Mouse (Mus musculus) neural tube, embryonic 10.5 days (tissue): ENCODE measurements around the gene Flvcr2.

Experiments
- DNase-seq: peaks from one replicate; pipeline ENCODE4 v3.0.0-alpha.2; 2017; ENCODE audit warnings: low spot score; ENCODE audit errors: extremely low spot score

The Flvcr2 gene

DNA sequence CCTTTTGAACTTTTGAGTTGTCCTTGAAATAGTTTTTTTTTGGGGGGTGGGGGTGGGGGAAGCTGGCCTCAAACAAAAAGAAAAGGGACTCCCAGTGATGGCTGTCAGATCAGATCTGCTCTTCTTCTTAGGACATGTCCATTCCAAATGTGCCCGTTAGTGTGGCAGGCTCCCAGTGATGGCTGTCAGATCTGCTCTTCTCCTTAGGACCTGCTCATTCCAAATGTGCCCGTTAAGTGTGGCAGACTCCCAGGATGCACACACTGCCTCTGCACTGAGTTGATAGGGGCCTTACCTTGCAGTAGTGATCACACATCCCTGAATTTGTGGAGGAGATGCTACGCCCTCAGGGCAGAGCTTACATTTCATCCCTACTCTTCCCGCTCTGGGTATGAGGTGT lies 45.8 kb downstream of the Flvcr2 start:
- DNase-seq: no peak

DNA sequence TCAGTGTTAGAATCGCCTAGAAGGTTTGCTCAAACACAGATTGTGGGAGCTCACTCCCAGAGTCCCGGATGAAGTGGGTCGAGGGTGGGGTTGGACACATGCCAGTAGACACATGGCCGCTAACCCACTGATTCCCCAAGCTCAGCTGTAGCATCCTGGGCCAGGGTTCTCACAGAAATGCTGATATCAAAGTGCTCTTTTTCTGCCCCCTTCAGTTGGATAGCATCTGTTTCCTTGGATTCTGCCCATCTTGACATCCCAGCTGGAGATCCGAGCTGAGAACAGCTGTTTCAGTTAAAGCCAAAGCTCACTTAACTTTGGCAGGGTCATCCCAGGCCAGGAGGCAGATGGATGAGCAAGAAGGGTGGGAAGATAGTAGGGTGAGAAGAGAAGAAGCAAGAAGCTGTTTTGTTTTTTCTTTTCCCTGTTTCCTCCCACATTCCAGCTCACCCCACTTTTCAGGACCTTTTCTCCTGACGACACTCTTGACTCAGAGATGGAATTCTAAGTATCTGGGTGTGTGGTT lies 46.5 kb downstream of the Flvcr2 start:
- no peak for DNase-seq

DNA sequence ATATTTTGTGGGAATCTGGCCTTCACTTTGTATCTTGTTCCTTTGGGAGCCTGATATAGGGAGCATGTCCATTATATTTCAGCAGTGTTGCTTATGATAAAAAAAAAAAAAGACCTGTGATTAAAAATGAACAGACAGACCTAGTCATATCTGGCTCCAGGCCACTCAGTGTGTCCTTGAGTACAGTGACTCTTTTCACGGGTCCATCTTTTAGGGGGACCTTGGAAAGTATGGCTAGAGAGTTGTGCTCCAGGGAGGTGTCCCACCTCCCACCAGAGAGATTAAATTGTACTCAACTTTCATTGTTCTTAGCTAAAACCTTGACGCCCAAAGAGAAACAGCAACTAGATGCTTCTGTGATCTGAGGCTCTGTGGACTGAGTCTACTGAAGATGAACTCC lies 47.8 kb downstream of the Flvcr2 start:
- no peak for DNase-seq

DNA sequence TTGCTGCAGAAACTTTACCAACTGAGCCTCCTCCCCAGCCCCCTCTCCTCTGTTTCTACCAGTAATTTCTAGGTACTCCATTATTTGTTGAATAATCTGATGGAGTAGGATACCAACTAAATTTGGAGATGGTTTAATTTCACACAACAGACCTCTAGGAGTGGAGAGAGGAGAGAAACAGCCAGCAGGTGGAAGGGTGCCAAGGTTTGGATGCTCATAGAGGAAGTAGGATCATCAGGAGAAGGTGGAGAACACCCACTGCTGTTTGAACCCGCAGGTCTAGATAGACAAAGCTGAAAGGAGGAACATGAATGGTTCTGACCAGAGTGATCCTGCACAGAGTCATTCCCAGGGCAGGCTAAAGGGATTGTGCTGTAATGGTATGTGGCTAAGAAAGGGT lies 49.2 kb downstream of the Flvcr2 start:
- no peak for DNase-seq

DNA sequence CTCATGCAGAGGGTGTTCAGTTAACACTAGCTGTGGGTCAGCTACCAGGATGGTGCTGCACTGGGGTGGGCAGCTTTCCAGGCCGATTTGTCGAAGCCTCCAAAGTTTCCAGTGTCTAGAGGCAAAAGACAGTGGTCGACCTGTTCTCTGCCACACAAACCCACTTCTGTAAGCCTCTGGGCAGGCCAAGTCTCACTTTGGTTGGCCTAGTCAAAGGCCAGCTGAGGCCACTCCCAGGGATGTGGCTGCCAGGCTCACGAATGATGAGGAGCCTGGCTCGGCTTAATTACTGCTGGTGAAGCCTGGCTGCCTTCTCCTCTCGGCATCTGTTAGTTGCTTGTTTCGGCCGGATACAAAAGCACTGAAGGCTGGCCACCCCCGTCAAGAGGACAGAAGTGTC lies 53.7 kb downstream of the Flvcr2 start:
- no peak for DNase-seq

DNA sequence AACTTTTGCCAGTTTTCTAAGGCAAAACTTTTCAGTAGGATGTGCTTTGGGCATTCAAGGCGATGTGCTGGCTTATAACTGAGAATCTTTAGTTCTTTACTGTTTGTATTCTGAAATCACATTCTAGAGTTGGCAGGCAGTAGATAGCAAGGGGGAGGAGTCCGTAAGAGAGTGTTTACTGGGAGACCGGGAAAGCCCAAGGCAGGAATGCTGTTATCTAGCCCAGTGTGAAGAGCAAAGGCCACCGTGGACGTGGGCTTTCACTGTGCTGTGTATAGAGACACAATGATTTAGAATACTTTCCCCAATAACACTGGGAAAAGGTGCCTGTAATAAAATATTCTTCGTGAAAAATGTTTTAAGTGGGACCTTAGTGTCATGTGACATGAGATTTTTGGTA lies 63.4 kb downstream of the Flvcr2 start:
- no peak for DNase-seq

DNA sequence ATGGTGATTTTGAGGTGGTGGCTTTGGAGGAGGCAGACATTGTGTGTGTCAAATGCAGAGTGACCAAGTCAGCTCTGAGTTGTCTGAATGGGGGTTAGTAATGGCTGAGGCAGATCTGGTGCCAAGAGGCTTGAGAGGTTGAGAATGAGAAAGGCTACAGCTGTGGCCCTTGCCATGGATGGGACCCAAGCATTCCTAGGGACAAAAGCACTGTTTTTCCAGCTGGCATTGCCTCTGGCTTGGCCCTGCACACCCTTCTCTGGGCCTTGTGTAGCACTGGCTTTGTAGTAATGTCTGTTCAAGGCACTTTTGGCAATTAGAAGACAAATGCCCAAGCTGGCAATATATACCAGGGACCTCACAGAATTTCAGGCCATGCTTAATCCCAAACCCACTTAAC lies 64.6 kb downstream of the Flvcr2 start:
- DNase-seq: no peak

DNA sequence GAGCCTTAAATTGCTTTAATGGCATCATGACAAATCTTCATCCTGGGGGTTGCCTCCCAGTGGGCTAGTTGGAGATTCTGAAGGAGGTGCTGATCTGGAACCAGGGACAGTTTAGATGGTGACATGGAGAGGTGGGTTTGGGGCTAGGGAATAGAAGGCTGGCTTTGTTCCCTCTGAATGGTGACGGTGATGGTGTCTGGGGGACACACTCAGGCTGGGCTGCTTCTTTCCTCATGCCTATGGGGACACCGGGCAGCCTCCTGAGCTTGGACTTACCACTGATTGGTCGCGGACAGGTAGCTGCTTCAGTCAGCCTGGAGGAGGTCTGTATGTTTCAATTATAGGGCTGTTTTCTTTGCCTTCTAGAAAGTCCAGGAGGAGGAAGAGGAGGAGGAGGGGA lies 65.3 kb downstream of the Flvcr2 start:
- DNase-seq: no peak

DNA sequence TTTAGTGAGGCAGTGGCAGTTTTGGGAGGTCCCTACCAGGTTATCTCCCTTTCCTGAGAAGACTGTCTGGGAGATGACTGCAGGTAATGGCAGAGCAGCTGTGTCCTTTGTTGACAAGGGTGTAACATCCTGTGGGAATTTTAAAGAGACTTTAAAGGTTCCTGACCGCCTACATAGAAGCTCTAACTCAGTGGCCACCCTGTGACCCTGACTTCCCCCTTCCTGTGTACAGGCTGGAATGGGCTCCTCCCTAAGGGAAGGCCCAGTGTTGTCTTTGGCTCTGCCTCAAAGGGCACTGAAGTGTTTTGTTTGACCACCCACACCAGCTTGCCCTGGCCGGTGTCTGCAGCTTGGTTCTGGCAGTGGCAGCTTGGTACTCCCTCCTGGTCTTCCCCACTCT lies 67.3 kb downstream of the Flvcr2 start:
- no peak for DNase-seq

DNA sequence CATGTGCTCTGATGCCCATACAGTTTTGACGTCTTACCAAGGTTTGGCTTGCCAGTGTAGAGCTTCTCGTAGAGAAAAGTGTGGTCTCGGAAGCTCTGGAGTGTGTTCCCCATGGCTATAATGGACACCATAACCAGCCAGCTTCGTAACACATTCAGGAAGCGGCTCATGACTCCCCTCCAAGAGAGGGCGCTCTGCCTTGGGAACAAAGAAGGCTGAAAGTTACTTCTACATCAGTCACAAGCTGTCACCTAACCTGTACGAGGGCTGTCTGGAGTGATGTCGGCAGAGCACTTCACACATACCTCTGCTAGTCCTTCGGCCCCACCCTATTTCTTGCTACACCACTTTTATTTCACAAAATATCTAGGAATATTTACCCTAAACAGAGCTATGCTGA lies 75.7 kb downstream of the Flvcr2 start:
- no peak for DNase-seq

DNA sequence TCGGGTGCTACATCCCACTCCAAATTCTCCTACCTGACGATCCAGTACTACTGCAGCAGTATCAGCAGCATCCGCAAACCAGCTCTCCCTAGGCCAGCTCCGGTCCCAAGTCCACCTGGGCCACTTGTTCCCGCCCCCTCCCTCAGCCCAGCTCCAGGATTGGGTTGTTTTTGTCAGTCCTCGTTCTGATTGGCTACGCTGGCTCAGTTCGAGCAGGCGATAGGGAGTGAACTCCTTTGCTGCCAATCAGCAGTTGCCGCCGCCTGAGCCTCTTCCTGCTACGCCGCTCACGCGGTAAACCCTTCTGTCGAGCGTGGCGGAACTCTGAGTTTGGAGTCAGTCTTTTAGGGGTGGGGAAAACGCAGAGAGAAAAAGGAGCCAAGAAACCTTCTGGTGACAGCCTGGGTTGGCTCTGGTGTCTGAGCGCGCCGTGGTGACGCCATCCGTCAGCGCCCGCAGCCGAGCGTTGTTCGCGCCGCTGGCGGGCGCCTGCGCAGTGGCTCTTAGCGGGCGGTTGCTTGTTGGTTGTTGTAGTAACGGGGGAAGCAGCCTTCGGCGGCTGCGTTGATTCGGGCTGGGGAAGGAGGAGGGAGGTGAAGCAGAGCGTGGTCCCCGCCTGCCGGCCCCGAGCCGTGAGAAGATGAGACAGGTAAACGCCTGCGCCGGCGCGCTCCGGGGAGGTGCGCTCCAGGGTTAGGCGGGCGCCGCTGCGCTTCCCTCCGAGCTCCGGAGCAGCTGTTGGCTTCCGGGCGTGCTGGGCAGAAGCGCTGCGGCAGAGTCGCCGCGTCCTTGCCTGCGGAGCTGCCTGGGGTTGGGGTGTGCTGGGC lies 78.3 kb downstream of the Flvcr2 start, which contains the start of the genes Erg28 and Ttll5:
TSS of gene Erg28 (minus strand) at position 113 of the 827 bp plus-strand sequence.
TSS of gene Ttll5 (plus strand) at position 222 of the 827 bp plus-strand sequence.
- peak; percentile 96 for DNase-seq

DNA sequence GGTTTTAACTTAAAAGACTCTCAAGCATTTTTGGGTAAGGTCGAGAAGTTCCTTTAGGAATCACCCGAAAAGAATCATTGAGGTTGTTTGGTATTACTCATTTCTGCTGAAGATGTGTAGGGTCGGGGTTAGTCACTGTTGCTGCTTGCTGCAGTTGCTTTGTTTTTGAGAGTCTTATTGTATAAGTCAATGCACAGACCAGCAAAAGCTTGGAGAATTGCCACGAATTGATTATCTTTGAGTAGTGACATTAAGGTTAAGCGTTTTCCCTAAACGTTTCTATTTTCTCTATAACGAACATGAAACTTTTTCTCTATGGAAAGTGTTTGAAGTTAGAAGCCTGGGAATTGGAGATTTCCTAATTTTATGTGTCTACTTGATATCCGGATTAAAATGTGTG lies 79.0 kb downstream of the Flvcr2 start:
- DNase-seq: no peak

DNA sequence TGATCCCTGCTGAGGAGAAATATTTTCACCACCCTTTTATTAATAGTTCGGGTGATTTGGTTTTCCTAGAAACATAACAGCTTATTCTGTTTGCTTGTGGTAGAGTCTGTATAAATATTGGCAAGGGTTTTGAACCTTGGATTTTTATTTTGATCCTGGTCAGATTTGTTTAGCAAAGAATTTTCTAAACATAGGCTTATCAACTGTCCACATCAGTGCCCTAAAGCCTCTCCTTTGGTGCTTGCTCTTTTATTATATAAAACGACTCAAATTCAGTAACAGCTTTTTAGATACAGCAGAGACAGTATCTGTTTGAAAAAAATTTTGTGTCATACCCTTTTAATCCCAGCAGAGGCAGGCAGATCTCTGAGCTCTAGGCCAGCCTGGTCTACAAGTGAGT lies 79.5 kb downstream of the Flvcr2 start:
- no peak for DNase-seq

DNA sequence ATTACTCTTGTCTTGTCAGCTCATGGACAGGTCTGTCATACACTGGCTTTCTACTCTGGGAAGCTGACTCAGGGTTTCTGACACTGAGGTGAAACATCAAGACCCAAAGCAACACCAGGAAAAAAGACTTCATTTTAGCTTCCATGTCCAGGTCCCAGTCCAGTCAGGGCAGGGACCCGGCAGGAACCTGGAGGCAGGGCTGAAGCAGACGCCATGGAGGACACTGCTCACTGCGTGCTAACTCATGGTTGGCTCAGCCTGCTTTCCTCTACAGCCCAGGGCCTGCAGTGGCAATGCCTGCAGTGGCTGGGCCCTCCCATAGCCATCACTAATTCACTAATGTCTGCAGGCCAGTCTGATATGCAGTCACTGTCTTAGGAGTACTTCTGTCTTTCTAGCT lies 82.5 kb downstream of the Flvcr2 start:
- no peak for DNase-seq

DNA sequence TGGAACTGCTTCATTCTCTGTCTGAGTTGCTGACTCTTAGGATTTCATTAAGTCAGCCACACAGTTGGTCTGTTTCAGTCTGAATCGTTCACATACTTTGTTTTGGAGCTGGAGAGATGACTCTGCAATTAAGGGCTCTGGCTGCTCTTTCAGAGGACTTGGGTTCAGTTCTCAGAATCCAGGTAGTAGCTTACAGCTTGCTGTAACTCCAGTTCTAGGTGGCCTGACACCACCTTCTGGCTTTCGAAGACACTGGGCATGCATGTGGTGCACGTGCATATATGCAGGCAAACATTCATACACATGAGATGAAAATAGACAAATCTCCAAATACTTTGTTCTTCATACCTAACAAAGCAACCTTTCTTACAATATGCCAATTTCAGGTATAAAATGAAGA lies 83.5 kb downstream of the Flvcr2 start:
- DNase-seq: no peak

DNA sequence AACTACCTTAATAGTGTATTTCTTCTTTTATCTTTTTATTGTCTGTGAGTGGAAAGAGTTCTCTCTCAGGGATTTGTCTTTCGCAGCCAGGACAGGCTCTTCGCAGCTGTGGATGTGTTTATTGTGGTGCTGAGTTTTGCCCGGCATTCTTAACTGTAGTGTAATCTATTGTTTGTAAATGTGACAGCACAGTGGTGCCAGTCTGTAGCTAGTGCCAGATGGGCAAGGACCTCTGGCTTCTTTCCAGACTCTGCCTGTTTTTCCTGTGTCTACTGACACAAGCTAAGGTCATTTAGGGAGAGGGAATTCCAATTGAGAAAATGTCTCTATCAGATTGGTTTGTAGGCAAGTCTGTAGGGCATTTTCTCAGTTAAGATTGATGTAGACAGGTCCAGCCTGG lies 84.4 kb downstream of the Flvcr2 start:
- DNase-seq: no peak

DNA sequence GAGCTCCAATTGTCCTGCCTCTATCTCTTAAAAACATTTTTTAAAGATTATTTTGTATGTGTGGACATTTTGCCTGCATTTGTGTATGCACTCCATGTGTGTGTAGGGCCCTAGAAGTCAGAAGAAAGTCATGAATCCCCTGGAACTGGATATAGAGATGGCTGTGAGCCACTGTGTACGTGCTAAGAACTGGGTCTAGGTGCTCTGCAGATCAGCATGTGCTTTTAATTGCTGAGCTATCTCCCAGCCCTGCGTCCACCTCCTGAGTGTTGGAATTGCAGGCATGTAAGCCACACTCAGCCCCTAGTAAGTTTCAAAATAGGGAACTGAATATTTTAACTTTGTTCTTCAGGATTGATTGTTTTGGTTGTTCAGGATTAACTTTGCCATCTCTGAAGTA lies 88.2 kb downstream of the Flvcr2 start:
- no peak for DNase-seq

DNA sequence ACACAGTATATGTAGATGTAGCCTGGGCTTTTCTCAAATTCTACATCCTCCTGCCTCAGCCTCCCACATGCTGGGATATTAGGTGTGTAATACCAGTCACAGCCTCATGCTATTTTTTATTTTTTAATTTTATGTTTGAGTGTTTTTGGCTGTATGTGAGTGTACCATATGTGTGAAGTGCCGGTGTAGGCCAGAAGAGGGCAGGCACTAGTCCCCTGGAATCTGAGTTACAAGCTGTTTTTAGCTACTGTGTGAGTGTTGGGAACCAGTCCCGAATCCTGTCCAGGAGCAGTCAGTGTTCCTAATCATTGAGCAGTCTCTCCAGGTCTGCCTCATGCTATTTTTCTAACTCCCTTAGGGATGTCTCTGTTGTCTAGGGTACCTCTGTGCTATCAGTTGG lies 91.4 kb downstream of the Flvcr2 start:
- no peak for DNase-seq

DNA sequence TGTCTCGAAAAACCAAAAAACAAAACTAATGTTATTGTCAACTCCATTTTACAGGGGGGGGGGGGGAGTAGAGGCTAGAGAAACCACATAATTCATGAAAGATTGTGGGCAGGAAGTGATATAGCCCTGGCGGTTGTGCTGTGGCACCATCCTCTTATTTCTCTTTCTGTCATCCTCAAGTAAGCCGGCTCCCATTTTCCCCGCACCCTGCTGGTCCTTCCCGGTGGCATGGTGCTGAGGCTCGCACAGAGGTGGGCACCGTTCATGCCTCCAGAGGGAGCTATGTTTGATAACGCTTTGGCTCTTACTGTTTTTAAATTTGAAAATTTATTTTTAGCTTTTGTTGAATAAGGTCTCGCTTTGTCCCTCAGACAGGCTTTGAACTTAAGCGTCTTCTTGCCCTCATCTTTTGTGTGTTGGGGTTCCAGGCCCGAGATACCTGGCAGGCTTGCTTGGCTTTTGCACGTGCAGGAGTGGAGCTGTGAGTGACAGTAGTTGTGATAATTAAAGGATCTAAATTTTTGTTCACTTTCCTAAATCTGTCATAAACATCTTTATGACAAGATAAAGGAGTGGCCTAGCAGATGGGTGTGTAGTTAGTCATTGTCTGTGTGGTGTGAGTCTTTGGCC lies 93.1 kb downstream of the Flvcr2 start:
- no peak for DNase-seq

DNA sequence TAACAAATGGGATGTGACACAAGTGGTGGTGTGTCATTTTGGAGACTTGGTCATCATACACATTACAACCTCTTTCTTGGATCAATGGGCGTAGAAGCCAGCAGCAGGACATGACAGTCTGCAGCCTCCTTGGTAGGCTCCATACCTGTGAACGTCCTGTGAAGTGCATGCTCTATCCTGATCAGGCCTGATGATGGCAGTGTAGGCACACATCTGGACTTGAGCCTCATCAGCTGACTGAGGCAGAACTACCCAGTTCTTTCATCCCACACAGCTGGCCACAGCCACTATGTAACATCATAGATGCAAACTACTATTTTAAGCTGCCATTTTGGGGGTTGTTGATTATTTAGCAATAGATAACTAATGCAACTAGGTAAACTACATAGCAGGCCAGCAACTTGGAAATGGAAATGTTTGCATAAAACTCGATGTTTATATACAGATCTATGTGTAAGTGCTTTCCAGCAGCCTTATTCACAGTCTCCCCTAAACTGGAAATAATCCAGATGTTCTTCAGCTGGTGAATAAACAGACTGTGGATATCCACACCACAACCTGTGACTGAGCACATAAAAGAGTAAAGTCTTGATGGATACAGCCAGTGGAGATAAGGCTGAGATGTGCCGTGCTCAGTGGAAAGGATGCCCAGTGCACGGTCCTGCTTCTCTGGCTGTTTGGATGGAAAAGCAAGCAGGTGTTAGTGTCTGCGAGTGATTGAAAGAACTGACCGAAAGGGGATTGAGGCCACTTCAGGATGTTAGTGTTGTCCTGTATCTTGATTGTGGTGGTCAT lies 102.0 kb downstream of the Flvcr2 start:
- DNase-seq: no peak

DNA sequence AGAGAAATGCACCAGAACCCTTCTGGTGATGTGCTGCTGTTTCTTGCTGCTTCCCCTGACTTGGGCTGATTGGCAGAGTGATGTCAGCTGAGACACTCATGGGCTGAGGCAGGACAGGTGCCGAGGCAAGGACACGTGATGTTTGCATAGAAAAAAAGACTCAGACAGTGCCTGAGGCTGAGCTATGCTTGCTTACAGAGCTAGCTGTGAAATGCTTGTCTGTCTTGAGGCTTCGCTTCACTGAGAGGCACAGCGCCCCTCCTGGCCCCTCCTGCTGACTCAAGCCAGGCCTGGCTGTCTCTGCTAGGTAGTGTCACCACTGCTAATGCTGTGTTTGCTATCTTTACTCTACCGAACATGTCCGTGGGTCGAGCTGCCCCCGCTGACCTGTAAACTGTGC lies 104.3 kb downstream of the Flvcr2 start:
- no peak for DNase-seq

DNA sequence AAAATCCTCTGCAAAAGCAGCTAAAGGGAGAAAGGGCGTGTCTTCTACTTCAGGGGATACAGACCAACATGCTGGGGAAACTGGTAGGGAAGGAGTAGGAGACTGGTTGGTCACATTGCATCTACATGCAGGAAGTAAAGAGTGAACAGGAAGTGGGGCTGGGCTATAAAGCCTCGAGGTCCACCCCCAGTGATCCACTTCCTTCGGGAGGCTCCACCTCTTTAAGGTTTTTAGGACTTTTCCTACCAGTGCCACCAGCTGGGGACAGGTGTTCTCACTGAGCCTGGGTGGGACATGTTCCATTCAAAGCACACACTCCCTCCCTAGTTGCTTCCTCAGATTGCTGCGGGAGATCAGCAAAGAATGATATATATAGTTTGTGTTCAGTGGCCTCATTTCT lies 107.5 kb downstream of the Flvcr2 start:
- no peak for DNase-seq
